9 mouse cellular contexts compared by ENCODE assay signal in the genomic region with DNA sequence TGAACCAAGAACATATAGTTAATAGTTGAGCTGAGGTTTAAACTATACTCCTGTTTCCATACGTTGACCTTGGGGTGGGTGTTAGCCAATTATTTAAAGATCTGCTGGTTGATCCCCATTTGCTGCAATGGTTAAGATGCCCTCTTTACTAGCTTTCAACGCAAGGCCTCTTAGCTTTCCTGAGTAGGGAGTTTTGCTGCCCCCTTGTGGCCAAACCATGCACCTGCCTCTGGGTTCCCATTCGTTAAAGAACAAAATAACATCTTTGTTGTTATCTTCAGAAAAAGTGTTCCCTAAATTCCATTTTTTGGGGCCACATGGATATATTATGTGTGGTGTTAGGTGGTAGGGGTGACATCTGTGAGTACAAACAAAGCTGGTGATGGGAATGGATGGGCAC. TPM values are rescaled to one million over a fixed set of nuclear protein-coding genes. Genes with fewer than 3 reads are reported as not detected.
DNase-seq lines count a peak whose midpoint lies in the region; ATAC-seq lines count a peak whose summit lies in the region.
"Had no signal": no experiment of that assay in that cellular context is flagged by ENCODE, and none has a peak within 500 bp of the region (broad histone marks: within the 10 kb centered on the region; RNA-seq: fewer than 3 reads in every experiment).

No protein-coding gene starts in this region.

- peak; percentile 74 for DNase-seq in hindbrain, embryonic 11.5 days (ENCODE audit: low spot score)
- peak; percentile 54 for DNase-seq in ZHBTc4 (ENCODE audit: low read depth, low spot score)
- peak; percentile 72 to 83 for DNase-seq in cerebellum, postnatal 14 days
- peak; percentile 18 to 34 for DNase-seq in gastrocnemius, postnatal 36 days
- peak; percentile 54 to 70 for DNase-seq in left cerebral cortex, adult 18-20 months (ENCODE audit: low spot score in 2 of 2)
- DNase-seq in naive thymus-derived CD4-positive, alpha-beta T cell, adult 2 months (ENCODE audit: low read depth) = peak; percentile 80
- peak; percentile 76 for DNase-seq in testis, postnatal 10 days (ENCODE audit: low spot score)

- no peaks in the 10 kb centered on the region for H3K27me3 ChIP-seq in hindbrain, embryonic 11.5 days (ENCODE audit: control insufficient read depth, insufficient read depth, low read length)
- no peaks in the 10 kb centered on the region for H3K27me3 ChIP-seq in hindbrain, embryonic 12.5 days

- 14% methylated on average over 3 of the region's 3 CpGs for WGBS in hindbrain, embryonic 11.5 days
- WGBS in hindbrain, embryonic 12.5 days = 17% methylated on average over 3 of the region's 3 CpGs

- no peak overlapping the region for H3K27ac ChIP-seq in hindbrain, embryonic 11.5 days (ENCODE audit: low read depth, low read length)
- no peak overlapping the region for H3K27ac ChIP-seq in hindbrain, embryonic 12.5 days

- H3K9ac ChIP-seq in hindbrain, embryonic 11.5 days (ENCODE audit: low read depth, low read length) = no peak overlapping the region
- no peak overlapping the region for H3K9ac ChIP-seq in hindbrain, embryonic 12.5 days

- H3K4me1 ChIP-seq in hindbrain, embryonic 11.5 days (replicated peaks; ENCODE audit: control insufficient read depth, insufficient read depth, low read length) = no peaks in the 10 kb centered on the region
- H3K4me1 ChIP-seq in hindbrain, embryonic 12.5 days = no peaks in the 10 kb centered on the region

- H3K4me2 ChIP-seq in hindbrain, embryonic 11.5 days (replicated peaks; ENCODE audit: low read depth, low read length) = no peak overlapping the region
- no peak overlapping the region for H3K4me2 ChIP-seq in hindbrain, embryonic 12.5 days (replicated peaks)

- H3K36me3 ChIP-seq in hindbrain, embryonic 11.5 days (ENCODE audit: control insufficient read depth, insufficient read depth, low read length) = no peaks in the 10 kb centered on the region
- no peaks in the 10 kb centered on the region for H3K36me3 ChIP-seq in hindbrain, embryonic 12.5 days

- no peak overlapping the region for H3K4me3 ChIP-seq in hindbrain, embryonic 11.5 days (ENCODE audit: low read depth, low read length)
- H3K4me3 ChIP-seq in hindbrain, embryonic 12.5 days = no peak overlapping the region

- no peaks in the 10 kb centered on the region for H3K9me3 ChIP-seq in hindbrain, embryonic 11.5 days (ENCODE audit: control insufficient read depth, low read length)
- no peaks in the 10 kb centered on the region for H3K9me3 ChIP-seq in hindbrain, embryonic 12.5 days (replicated peaks)
- H3K9me3 ChIP-seq: megakaryocyte, embryonic 14.5 days had no signal

- ATAC-seq in hindbrain, embryonic 11.5 days (ENCODE audit: low FRiP score) = no peak
- ATAC-seq in hindbrain, embryonic 12.5 days (ENCODE audit: low FRiP score) = no peak

- intact Hi-C loops in gastrocnemius, postnatal 36 days (cut with DNase I) = loop anchor here (10.0 kb wide), 1 partner anchor 188 kb away; no protein-coding TSS in a partner anchor

RNA-seq across cellular contexts. Expression of gene Sowahd, which starts 26.0 kb away (rescaled TPM):
- polyA plus RNA-seq in hindbrain, embryonic 11.5 days (2014; fragmentation: Nextera tagmentation; extraction: Ambion mirVana) = not detected in 2 replicates
- not detected in 2 replicates for polyA plus RNA-seq in hindbrain, embryonic 12.5 days (2016; fragmentation: Nextera tagmentation; extraction: Ambion mirVana)
- total RNA-seq in gastrocnemius, postnatal 36 days (2021) = not detected
- total RNA-seq in left cerebral cortex, adult 18-20 months (2021) = not detected

RNA-seq across cellular contexts. Expression of gene Sept6, which starts 31.1 kb away (rescaled TPM):
- polyA plus RNA-seq in hindbrain, embryonic 11.5 days (2014; fragmentation: Nextera tagmentation; extraction: Ambion mirVana) = 57.5 and 62.8 TPM in 2 replicates
- polyA plus RNA-seq in hindbrain, embryonic 12.5 days (2016; fragmentation: Nextera tagmentation; extraction: Ambion mirVana) = 61.9 and 68.7 TPM in 2 replicates
- 1 to 10 TPM; 1.7 to 1.9 TPM for total RNA-seq in gastrocnemius, postnatal 36 days (2021)
- 10 to 100 TPM; 58.3 to 67.0 TPM for total RNA-seq in left cerebral cortex, adult 18-20 months (2021)

Comparison
In these comparisons a context has a peak if more than half of its experiments do, and no peak if none do; other contexts are left out.
1. DNase-seq: peak in every context shown above with its lines; median percentile 80 in naive thymus-derived CD4-positive, alpha-beta T cell, adult 2 months; 78 in cerebellum, postnatal 14 days; 76 in testis, postnatal 10 days; 74 in hindbrain, embryonic 11.5 days; 62 in left cerebral cortex, adult 18-20 months; 54 in ZHBTc4; 26 in gastrocnemius, postnatal 36 days.
2. RNA of gene Sept6, which starts 31.1 kb away (total RNA-seq): 58.3 to 67.0 TPM in left cerebral cortex, adult 18-20 months; 1.7 to 1.9 TPM in gastrocnemius, postnatal 36 days; every median in the first group is over 10 times any median in the second.